Mouse (Mus musculus): ENCODE data around the gene Nbea.
"Not testable (repeated sequence)": the region's sequence is repeated elsewhere in the genome, so short reads cannot be mapped to it uniquely, and the experiment has no call there.

The Nbea gene

DNA sequence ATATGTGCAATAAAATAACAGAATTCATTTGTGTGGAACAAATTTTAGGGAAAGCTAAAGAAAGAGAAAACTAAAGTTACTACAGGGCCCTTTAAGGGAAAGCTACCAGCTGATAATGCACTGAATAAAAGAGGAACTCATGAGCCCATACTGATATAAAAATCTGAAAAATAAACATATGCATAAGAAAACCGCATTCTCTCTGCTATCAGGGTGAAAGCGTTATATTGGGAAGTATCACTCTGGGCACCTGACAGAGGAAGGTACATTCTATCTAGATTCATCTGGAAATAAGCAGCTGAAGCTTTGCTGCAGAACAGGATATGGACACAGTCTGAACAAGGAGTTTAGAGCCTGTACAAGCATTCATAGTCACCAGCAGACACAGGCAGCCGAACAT is 148.9 kb downstream of the Nbea start:
- DNase-seq (ENCODE audit: low read depth, low spot score): no peak

DNA sequence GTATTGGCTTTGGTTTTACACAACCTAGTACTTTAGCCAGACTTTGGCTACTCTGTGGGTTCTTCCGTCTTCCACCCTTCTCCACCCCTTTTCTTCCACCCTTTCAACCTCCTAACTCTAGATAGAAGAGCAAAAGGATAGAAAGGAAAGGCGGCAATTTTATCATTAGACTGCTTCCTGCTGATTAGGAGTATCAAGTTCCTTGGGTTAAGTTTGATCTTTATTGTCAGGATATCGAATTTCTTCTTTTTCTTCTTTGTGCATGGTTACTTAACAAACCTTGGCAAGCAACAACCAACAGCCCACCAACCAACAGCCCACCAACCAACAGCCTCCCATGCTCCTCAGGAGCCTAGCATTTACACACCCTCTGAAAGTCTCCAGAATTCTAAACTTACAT is 165.0 kb downstream of the Nbea start:
- DNase-seq (ENCODE audit: low read depth, low spot score): no peak

DNA sequence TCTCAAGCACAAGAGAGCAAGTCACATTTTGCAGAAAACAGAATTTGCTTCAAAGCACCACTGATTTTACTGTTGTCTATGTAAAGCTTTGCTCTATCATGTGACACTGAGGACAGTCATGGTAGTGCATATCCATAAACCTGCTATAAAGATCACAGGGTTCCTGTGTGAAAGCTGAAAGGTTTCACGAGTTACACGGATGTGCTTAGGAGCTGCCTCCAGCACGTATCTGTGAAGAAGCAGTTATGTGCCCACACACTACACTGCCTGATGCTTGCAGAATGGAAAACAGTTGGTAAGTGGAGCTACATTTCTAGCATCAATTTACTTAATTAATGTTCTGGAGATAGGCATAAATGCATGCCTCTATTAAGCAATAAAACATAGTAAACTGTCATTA is 172.4 kb downstream of the Nbea start:
- no peak for DNase-seq (ENCODE audit: low read depth, low spot score)

DNA sequence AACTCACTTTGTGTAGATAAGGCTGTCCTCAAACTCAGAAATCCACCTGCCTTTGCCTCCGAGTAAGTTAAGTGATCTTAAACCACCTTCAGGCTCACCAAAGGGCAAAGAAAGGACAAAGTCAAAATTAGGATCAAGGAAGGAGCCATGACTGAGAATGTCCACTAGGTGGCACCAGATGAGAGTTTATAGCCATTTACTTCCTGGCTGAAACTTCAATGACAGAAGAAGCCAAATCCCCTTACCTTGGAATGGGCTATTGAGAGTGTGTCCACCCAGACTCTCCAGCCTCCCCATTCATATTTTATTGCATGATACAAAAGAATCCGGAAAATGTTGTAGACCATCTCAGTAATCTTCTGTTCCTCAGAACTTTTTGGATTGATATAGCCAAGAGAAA is 175.5 kb downstream of the Nbea start:
- peak; percentile 13 for DNase-seq (ENCODE audit: low read depth, low spot score)

DNA sequence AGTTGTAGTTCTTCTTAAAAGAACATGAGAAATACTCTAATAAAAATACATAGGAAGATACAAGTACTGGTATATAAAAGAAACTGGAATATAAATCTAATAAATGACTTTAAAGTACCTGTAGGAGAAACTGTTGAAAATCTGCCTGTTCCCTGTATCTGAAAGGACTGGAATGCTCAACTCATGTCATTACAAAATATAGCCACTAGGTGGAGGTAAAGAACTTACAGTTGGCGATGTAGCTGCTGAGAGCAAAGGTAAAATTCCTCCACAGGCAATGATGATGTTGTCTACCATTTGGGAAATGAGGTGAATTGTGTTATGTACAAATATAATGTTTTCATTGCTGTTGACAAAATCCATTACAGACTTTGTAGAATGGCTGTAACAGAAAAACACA is 183.2 kb downstream of the Nbea start:
- DNase-seq (ENCODE audit: low read depth, low spot score): peak; percentile 19

DNA sequence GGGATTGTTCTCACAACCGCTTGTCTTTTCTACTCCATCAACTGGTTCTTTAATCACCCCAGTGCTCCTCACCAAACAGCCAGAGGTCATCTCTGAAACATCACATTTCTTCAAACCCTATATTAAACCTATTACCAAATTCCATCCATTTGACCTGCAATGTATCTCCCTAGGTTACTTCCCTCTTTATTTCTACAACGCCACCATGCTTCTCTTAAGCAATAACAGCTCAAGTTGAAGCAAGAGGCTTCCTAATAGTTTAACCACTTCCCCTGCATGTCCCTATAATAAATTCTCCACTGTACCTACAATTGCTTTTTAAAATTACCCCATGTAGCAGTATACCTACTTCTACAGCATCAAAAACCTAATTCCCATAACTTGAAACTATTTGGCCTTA is 205.1 kb downstream of the Nbea start:
- DNase-seq (ENCODE audit: low read depth, low spot score): no peak

DNA sequence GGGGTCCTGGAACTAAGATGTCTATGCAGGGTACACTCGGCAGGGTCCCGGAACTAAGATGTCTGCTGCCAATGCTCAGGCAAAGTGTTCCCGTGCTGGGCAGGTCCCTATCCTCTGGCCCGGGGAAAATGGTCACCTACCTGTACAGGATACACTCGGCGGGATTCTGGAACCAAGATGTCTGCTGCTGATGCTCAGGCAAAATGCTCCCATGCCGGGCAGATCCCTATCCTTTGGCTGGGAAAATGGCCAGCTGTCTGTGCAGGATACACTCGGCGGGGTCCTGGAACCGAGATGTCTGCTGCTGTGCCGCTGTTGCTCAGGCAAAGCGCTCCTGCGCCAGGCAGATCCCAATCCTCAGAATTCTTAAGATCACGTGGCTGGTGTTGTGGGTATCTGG is 206.5 kb downstream of the Nbea start:
- not testable (repeated sequence) for DNase-seq (ENCODE audit: low read depth, low spot score)

DNA sequence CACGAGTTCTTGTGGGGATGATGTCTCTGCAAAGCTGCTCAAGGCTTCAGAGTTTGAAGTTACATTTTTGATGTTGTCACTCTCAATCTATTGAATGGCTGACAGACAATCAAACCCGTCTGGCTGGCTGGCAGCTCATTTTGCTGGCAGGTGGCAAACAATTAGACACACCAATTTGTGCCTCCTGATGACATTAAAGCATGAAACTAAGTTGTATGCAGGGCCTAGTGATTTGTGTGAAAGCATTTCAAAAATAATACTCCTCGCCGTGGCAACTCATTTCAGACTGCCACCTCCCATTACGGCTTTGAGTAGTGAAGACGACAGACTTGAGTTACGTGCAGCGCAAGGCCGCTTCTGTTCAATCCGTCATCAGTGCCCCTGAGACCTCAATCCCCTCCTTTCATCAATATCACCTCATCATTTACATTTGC is 217.8 kb downstream of the Nbea start:
- no peak for DNase-seq (ENCODE audit: low read depth, low spot score)

DNA sequence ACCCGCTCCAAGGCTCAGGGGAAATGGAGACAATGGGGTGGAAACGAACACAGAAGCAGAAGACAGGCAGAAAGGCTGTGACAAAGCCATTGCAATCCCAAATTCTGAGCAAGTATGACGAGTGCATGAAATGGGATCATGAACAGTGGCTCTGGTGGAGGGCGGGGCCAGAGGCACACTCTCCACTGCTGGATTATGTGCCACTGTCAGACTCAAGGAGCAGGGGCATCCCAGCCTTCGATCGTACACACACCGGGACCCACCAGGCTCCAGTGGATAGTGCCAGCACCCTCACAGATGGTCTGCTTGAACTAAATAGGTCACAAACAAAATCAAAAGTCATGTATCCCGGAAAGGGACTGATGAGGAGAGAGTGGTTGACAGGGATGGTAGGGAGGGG is 220.5 kb downstream of the Nbea start:
- DNase-seq (ENCODE audit: low read depth, low spot score): no peak

DNA sequence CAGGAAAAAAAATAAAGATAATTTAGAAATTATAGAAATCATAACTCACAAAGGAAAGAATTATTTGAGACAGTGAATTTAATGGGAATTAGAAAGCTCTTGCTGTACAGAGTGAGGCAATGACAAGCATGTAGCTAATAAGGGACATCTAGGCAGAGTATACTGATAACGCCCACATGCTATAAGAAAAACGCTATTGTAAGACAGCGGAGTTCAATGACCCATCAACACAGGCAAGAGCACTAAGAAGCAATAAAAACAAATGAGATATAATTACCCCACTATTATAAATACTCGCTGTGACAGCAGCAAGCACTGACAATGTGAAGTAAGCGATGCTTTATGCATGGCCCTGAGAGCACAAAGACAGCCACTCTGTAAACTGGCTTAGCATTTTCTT is 233.5 kb downstream of the Nbea start:
- DNase-seq (ENCODE audit: low read depth, low spot score): no peak

DNA sequence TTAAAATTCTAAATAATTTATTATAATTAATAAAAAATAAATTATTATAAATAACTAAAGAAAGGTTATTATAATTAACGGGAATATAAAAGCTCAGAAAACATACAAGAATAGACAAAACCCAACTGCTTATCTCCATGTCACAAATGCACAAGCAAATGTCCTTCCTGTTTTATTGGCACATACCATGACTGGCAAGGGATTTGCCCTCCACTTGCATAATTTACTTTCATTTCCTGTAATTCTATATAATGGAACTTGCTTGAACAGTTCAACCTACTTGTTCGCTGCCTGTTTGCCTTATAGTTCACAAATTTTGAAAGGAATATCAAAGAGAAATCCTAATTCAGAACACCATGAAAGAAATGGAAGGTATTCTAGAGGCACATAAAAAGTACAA is 234.4 kb downstream of the Nbea start:
- no peak for DNase-seq (ENCODE audit: low read depth, low spot score)

DNA sequence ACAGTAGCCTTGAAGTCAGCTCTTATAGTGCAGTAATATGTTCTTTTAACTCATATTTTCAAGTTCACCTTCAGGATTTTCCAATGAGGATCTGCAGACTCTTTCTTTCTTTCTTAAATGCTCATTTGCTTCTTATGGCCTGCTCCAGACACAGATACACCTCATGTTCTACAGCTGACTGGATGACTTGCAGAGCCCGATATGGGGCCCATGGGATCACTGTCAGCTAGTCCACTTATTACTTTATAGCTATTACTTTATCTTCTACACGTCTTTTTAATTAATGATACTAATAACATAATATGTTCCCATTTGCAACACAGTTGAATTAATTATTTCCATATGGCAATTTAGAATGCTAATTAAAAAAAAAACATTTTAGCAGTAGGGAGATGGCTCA is 256.2 kb downstream of the Nbea start:
- DNase-seq (ENCODE audit: low read depth, low spot score): no peak

DNA sequence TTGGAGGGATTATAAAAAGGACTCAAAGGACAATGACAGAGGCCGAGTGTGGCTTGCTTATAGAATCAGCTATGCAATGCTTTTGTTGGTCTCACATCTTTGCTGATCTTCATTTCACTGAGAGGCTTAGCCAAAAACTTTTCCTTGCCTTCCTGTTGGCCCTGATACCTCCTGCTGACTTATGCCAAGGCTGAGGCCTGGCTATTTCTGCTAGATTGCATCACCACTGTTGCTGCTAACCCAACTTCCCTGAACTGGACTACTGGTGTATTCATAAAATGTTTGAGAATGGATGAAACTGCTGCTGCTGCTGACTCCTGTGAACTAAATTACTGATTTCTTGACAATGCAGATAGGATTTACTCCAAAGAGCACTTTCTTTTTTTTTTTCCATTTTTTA is 274.2 kb downstream of the Nbea start:
- DNase-seq (ENCODE audit: low read depth, low spot score): no peak

DNA sequence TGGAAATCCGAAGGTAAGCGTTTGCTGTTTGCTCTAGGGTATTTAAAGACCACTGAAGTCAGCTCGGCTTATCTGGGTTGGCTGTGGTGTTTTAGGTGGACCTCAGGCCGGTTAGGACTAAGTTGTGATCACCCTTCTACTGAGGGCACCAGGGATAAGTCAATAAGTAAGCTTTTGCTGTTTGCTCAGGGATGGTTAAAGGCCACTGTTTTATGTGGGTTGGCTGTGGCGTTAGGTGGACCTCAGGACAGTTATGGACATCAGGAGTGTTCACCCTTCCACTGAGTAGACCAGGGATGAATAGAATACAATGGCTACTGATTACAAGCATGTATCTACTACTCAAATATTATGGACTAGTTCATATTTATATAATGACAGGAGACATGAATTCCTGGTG is 292.9 kb downstream of the Nbea start:
- DNase-seq (ENCODE audit: low read depth, low spot score): no peak

DNA sequence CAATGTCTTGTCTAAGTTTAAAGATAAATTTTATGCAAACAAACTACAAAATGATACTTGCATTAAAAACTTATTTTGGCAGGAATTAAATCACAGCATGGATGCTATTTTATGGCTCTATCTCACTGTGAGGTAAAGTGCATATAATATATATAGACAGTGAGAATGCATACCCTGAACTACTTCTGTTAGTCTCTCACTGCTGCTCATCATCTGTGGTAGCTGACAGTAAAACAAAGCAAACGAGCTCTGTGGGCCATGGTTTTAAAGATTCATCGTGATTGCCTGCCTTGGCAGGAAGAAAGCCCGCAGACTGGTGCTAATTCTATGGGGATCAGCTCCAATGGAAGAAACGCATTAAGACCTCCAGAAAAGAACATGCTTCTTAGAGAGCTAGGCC is 294.3 kb downstream of the Nbea start:
- no peak for DNase-seq (ENCODE audit: low read depth, low spot score)

DNA sequence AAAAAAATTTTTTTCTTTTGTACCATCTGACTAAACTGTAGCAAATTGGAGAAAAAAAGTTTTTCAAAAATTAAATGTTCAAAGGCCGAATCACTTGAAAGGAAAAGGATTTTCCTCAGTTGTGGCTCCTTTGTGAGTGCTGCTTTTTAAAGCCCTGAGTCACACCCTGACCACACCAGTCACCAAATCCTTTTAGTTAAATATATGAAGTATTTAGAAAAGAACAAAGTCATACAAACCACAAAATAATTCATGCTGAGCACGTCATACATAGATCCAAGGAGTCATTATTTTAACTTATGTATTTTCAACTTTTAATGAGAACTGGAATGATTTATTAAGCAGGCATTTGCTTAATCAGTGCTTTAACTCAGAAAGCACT is 295.7 kb downstream of the Nbea start:
- no peak for DNase-seq (ENCODE audit: low read depth, low spot score)

DNA sequence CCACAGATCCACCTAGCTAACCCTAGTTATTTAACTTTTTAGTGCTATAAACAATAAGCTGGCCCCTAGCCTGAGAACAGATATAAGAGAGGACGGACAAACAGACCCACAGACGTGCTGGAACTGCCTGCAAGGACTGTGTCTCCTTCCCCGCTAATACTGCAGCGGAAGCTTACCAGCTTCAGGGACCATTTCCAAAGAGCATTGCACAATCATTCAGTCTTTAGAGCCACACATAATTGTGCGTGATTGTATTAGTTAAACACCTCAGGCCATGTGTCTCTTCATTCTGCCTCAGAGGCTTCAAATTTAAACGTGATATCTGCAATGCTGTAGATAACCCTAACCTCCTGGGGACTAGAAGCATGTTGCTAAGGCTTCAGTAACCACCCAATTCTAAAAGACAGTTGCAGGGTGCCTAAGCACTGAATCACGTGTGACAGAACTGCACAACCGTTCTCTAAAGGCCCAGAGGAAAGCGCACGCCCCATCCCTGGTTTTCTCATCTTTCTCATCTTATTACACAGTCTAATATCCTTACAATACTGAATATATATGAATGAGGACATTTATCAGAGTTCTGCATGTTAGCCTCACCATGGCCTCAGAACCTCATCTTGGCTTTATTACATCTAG is 296.2 kb downstream of the Nbea start:
- DNase-seq (ENCODE audit: low read depth, low spot score): no peak

DNA sequence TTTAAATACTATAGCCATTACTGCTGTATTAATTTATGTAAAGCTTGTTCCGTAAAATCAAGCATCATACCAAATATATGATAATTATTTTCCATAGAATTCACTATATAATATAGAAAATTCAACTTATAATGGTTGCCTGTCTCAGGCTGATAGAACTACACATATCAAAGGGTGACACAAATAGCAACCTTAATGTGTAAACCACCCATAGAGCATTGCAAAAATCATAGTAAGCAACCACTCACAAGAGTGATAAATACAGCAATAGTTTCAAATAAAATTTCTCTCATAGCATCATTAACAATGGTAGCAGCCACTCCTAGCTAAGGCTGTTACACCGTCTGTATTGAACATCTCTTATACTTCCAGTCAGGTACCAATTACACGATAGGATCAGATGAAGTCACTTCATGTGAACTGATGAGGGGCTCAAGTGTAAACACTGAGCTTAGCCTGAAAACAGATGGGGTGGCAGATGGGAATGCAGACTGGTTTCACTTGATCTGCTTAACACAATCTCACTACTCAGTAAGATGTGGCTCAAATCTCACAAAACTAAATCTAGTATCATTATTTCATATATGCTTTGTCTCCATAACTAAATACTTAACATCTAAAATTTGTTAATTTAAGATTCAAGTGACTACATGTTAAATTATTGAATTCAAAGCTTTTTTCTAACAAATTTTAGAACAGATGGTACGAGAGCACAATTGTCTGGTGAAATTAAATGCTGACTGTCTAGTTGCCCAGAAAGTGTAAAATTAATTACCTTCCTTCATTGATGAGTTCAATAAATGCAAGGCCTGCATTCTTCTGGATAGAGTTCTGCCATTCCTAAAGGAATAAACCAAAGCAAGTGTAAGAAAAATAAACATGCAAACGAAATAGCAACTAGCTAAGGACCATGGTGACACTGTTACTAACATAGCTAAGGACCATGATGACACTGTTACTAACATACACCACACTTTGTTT is 310.3 kb downstream of the Nbea start:
- DNase-seq (ENCODE audit: low read depth, low spot score): no peak

DNA sequence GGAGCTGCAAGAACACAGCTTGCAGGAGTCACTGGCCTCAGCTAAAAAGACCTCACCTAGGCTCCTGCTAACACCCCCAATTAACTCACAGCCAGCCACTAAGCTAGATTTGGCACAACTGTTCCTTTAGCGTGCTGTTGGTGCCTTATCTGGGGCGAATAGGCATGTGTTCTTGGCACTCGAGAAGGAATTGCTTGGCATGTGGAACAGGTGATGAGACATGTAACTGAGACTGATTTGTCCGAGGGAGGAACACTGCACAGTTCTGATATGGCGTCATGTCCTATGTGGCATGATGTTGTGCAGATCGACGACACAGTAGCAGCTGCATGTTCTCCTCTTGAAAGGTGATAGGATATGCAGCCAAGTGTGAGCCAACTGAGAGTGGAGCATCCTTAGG is 331.0 kb downstream of the Nbea start:
- no peak for DNase-seq (ENCODE audit: low read depth, low spot score)

DNA sequence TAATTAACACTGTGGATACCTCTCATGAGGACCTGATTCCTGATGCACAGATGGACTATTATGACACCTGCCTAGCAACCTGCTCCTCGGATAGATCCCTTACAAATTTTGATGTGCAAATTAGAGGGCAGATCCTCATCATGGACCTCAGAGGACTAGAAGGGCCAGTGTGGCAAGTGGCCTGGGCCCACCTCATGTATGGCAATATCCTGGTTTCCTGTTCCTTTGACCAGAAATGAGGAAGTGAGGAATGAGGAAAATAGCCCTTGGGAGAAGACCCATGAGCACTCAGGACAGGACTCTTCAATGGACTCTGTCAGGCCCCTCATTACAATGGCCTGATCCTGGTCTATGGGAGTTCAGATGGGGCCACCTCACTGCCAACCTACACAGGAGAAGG is 336.4 kb downstream of the Nbea start:
- no peak for DNase-seq (ENCODE audit: low read depth, low spot score)

DNA sequence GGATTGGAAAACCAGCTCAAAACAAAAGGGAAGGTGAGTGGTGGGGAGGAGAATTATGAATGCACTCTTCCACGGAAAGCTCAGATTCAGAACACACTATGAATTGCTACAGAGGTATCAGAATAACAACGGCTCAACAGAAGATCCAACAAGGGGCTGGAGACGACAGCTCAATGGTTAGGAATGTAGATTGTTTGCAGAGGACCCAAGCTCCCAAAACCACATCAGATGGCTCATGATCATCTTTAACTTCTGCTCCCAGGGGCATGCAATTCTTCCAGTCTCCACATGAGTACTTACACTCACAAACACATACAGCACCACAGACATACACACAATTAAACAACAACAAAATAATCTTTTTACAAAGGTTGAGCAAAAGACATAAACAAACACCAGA is 346.3 kb downstream of the Nbea start:
- DNase-seq (ENCODE audit: low read depth, low spot score): no peak

DNA sequence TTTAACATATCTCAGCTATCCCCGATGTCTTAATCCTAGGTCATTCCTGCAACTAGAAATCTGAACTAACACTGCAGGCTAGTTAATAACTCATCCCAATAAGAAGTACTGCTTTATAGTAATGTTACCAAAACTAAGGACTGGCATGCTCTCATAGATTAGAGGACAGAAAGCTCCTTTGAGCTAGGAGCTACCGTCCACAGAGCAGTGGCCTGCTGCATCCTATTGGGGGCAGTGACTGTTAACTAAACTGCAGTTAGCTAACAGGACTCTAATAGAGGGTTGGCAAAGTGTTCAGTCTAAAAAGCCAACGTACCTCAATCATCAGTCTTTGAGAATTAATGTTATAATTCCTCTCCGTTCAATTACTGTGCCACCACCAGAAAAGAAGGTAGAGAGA is 348.3 kb downstream of the Nbea start:
- DNase-seq (ENCODE audit: low read depth, low spot score): no peak

DNA sequence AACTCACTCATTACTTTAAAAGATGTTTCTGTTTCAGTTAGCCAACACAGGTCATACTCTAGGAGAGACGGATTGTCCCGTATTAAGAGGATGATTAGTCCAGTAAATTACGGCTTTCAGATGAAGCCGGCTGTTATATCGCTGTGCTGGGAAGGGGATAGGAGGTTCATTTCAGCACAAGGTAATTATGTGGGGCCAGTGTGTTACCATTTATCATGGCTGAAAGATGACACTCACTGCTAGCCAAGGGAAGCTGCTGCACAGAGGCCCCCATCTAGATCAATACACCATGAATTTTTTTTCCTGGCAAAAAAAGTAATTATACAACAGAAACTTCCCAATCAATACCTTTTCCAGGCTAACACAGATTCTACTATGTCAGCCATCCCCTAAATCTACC is 353.3 kb downstream of the Nbea start:
- no peak for DNase-seq (ENCODE audit: low read depth, low spot score)
